Mouse (Mus musculus) liver, embryonic 14.5 days (tissue): ENCODE data around the gene Prr22. TPM values are rescaled to one million over a fixed set of nuclear protein-coding genes. Genes with fewer than 3 reads are reported as not detected.
A peak's percentile ranks its signal among the peaks of the same experiment; 100 is the strongest.

ENCODE experiments used
- ATAC-seq: fragments of 200-750 bp; cut with Nextera tagmentation; 2 replicates; pipeline ENCODE4 v1.8.0; 2017; ENCODE audit warnings: moderate number of reproducible peaks, mild to moderate bottlenecking, moderate library complexity; ENCODE audit not compliant: insufficient read depth
- DNase-seq, 3 experiments: peaks; one replicate each; pipeline ENCODE4 v3.0.0-alpha.2; 2012 to 2013; ENCODE audit warnings: low read depth in 3 of 3, low spot score in 3 of 3
- H3K27ac ChIP-seq: fragments of 300-500 bp; sonication (generic); 2 replicates; pipeline ENCODE4 v1.5.1; 2014; ENCODE audit warnings: moderate library complexity, mild to moderate bottlenecking, control low read depth, inconsistent platforms
- H3K27me3 ChIP-seq: fragments of 300-500 bp; sonication (generic); 2 replicates; pipeline ENCODE4 v1.6.1; 2014; ENCODE audit warnings: mild to moderate bottlenecking, low read length, moderate library complexity; ENCODE audit not compliant: control insufficient read depth, insufficient read depth
- H3K36me3 ChIP-seq: fragments of 300-500 bp; sonication (generic); replicated peaks from 2 replicates; pipeline ENCODE4 v1.6.1; 2014; ENCODE audit warnings: low read depth; ENCODE audit not compliant: control insufficient read depth, insufficient read depth
- H3K4me1 ChIP-seq, 2 experiments: fragments of 200-500 bp in 1 of 2; fragments of 300-500 bp in 1 of 2; sonication (generic) in 1 of 2; replicated peaks; 2 replicates each; pipeline ENCODE4 v1.6.1; 2012 to 2014; ENCODE audit warnings: antibody characterized with exemption in 1 of 2, inconsistent platforms in 1 of 2, low read length in 1 of 2; ENCODE audit not compliant: control insufficient read depth in 2 of 2, insufficient read depth in 2 of 2
- H3K4me2 ChIP-seq: fragments of 300-500 bp; sonication (generic); 2 replicates; pipeline ENCODE4 v1.6.1; 2014; ENCODE audit warnings: low read depth, mild to moderate bottlenecking, control low read depth, moderate library complexity
- H3K4me3 ChIP-seq, 2 experiments: fragments of 200-500 bp in 1 of 2; fragments of 300-500 bp in 1 of 2; sonication (generic) in 1 of 2; 2 replicates each; pipeline ENCODE4 v1.5.1; 2012 to 2014; ENCODE audit warnings: low read depth in 2 of 2, low read length in 2 of 2, mild to moderate bottlenecking in 2 of 2, control low read depth in 1 of 2, inconsistent platforms in 1 of 2, moderate library complexity in 1 of 2; ENCODE audit not compliant: insufficient read depth in 1 of 2
- H3K9ac ChIP-seq: fragments of 300-500 bp; sonication (generic); replicated peaks from 2 replicates; pipeline ENCODE4 v1.6.1; 2014; ENCODE audit warnings: mild to moderate bottlenecking, control low read depth, moderate library complexity
- H3K9me3 ChIP-seq: fragments of 300-500 bp; sonication (generic); 2 replicates; pipeline ENCODE4 v1.6.1; 2016; ENCODE audit warnings: low read length, mixed read lengths; ENCODE audit not compliant: control insufficient read depth
- CTCF ChIP-seq: IDR thresholded peaks from 2 replicates; pipeline ENCODE4 v1.5.1; 2016; ENCODE audit warnings: antibody characterized with exemption, low read depth, control low read depth
- EP300 ChIP-seq: IDR thresholded peaks from 2 replicates; pipeline ENCODE4 v1.6.1; 2016; ENCODE audit warnings: antibody characterized with exemption, low read depth
- WGBS: fragments of 180-500 bp; shearing (Covaris S2); extraction: QIAGEN DNeasy Blood & Tissue Kit; methylation state at CpG from one replicate; pipeline ENCODE4 v1.1.7; 2014; ENCODE audit not compliant: insufficient replicate concordance; 5-methylcytosine and 5-hydroxymethylcytosine counted together
- polyA plus RNA-seq, 2 experiments: library from polyadenylated mRNA; depleted of rRNA in 1 of 2; stranded (reverse) in 1 of 2; unstranded in 1 of 2; fragments of >200 nt; fragmentation: Nextera tagmentation in 1 of 2; extraction: Ambion mirVana in 1 of 2; gene quantifications; 2 replicates each; pipeline versions ENCODE4 v1.2.1 to v1.2.3; 2012 to 2014

Gene Prr22
- polyA plus RNA-seq, 2 experiments, result 0.52 to 1.2 TPM

DNA sequence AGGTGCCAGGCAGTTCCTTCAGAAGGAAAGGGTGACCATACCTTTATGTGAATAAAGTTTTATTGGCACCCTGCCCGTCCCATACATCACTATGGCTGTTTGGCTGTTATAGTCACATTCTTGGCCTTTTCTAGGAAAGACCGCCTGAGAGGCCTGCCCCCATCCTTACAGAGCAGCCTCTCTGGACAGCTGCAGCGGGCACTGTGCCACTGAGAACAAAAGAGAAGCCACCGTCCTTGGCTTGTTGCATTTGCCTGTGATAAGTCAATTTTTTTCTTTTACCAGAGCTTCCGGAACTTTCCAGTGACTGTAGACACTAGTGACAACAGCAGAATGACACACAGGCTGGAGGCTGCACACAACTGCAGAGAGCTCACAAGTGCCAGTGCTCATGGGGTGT is 34.9 kb downstream of the Prr22 start:
- no peaks in the 10 kb centered on the region for H3K27me3 ChIP-seq
- ATAC-seq (no peak), DNase-seq (no peak)
- H3K4me3 ChIP-seq, result no peak overlapping the region
- peaks cover 19% of the 10 kb centered on the region for H3K36me3 ChIP-seq
- H3K27ac ChIP-seq, result no peak overlapping the region
- H3K4me2 ChIP-seq, result no peak overlapping the region
- 79% methylated on average over 5 of the region's 5 CpGs for WGBS
- H3K9ac ChIP-seq, result no peak overlapping the region
- no peak for TF ChIP-seq CTCF
- no peak for TF ChIP-seq EP300
- no peaks in the 10 kb centered on the region for H3K4me1 ChIP-seq
- no peaks in the 10 kb centered on the region for H3K9me3 ChIP-seq

DNA sequence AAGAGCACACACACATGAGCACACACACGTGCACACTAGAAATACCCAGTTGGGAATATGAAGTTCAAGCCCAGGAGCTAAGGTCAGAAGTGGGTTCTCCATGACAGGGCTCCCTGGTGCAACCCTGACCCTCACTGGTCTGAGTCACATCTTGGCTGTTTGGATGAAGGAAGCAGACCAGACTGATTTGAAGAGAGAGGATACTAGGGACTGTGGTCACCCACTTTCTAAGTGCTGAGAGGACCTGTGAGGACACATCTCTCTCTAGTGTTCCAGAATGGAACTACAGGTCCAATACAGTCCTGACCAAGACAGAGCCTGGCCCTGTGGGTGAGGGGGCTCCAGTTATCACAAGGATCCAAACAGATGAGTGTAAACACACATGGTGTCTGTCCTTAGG is 35.7 kb downstream of the Prr22 start:
- H3K9me3 ChIP-seq, result no peaks in the 10 kb centered on the region
- WGBS, result 70% methylated on average over 1 of the region's 1 CpGs
- DNase-seq (no peak), ATAC-seq (no peak)
- H3K27ac ChIP-seq, result no peak overlapping the region
- H3K4me3 ChIP-seq, result no peak overlapping the region
- H3K9ac ChIP-seq, result no peak overlapping the region
- peaks cover 13% of the 10 kb centered on the region for H3K36me3 ChIP-seq
- H3K4me2 ChIP-seq, result no peak overlapping the region
- no peaks in the 10 kb centered on the region for H3K27me3 ChIP-seq
- H3K4me1 ChIP-seq, result peaks cover 0 to 4% of the 10 kb centered on the region in 2 experiments; a peak in 1 of 4 replicates
- TF ChIP-seq CTCF (peak; percentile 58), EP300 (no peak)

DNA sequence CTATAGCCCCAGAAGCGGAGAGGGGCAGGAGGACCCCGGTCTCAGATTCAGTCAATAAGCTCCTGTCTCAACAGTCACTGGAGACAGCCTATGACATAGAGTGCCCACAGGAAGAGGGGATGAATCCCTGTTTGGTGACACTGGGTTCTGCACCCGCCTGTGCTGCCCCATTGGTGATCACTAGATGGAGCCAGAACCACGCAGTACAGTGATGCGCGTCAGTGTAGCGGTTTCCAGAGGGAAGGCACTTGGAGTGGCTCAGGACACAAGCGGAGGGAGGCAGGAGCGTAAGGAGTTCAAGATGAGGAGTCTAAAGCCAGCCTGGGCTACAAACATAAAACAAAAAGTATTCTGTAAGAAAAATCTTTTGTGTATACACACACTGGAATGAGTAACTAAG is 38.5 kb downstream of the Prr22 start:
- H3K36me3 ChIP-seq, result peaks cover 2% of the 10 kb centered on the region; the same call in 1 of the 2 replicates
- no peak overlapping the region for H3K9ac ChIP-seq
- H3K9me3 ChIP-seq, result no peaks in the 10 kb centered on the region
- 12% methylated on average over 9 of the region's 9 CpGs for WGBS
- peak in 1 of 3 experiments; percentile 41 for DNase-seq
- no peak overlapping the region for H3K4me3 ChIP-seq
- no peak overlapping the region for H3K4me2 ChIP-seq
- H3K27me3 ChIP-seq, result no peaks in the 10 kb centered on the region
- TF ChIP-seq CTCF (peak; percentile 98), EP300 (no peak)
- no peak overlapping the region for H3K27ac ChIP-seq
- ATAC-seq, result peak; percentile 59
- H3K4me1 ChIP-seq, result peaks cover 0 to 4% of the 10 kb centered on the region in 2 experiments; a peak in 1 of 4 replicates

DNA sequence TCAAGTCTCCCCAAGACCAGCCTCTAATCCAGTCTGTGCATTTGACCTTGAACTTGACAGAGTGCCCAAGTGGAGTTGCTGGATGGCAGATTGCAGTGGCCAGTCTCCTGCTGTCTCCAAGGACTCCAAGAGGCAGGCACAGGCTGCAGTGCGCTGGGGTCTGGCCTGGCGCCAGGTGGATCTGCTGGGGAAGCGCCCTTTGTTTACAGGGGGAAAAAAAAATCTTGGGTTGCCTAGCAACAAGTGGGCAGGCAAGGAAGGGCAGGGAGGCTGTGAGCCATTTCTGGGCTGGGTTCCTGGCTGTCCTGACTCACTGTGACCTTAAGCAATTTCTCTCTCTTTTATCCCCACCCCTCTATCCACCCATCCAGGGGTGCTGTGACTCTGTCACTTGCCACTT is 40.2 kb downstream of the Prr22 start:
- Histone ChIP-seq H3K27ac (no peak overlapping the region), H3K4me3 (no peak overlapping the region), H3K27me3 (no peaks in the 10 kb centered on the region), H3K36me3 (no peaks in the 10 kb centered on the region; the same call in 1 of the 2 replicates), H3K4me1 (peaks cover 0 to 4% of the 10 kb centered on the region in 2 experiments; a peak in 1 of 4 replicates), H3K9ac (no peak overlapping the region), H3K4me2 (no peak overlapping the region), H3K9me3 (no peaks in the 10 kb centered on the region)
- no peak for TF ChIP-seq EP300
- no peak for TF ChIP-seq CTCF
- peak; percentile 27; the same call in 1 of the 2 replicates for ATAC-seq
- peak in 1 of 3 experiments; percentile 45 for DNase-seq
- 60% methylated on average over 3 of the region's 3 CpGs for WGBS

DNA sequence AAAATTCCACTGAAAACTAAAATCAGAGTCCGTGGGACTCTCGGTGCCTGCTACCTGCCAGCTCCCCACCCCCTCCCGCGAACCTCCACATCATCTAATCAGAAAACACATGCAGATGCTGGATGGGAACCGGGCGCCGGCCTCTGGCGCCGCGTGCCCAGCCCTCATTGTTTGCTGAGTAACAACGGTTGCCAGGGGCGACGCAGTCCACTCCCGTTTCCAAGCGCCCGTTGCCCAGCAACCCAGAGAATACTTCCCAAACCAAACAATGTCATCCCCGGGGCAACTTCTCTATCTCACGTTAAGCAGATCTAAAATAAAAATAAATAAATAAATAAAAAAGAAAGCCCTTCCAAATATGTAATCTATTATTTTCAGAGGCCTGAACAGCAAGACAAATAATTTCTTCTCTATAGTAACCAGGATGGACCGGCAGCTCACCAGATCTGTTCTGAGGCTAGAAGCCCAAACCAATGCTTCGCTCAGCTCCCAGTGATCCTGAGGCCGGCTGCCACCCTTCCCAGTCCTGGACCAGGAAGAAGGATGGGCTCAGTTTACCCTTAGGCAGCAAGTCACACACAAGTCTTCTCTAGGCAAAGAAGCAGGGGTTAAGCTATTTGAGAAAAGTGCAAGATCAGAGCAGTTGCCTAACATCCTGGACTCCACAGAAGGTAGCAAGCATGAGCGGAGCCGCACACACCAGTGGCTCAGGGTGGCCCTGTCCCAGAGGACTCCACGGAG is 44.4 kb downstream of the Prr22 start:
- H3K4me2 ChIP-seq, result no peak overlapping the region
- no peak overlapping the region for H3K9ac ChIP-seq
- H3K4me1 ChIP-seq, result peaks cover 11 to 14% of the 10 kb centered on the region in 2 experiments
- no peak overlapping the region for H3K4me3 ChIP-seq
- no peaks in the 10 kb centered on the region for H3K27me3 ChIP-seq
- DNase-seq (peak; percentile 59 to 80 (median 60)), ATAC-seq (no peak)
- WGBS, result 27% methylated on average over 24 of the region's 24 CpGs
- H3K36me3 ChIP-seq, result no peaks in the 10 kb centered on the region
- no peak overlapping the region for H3K27ac ChIP-seq
- TF ChIP-seq CTCF, result no peak
- TF ChIP-seq EP300, result no peak
- no peaks in the 10 kb centered on the region for H3K9me3 ChIP-seq
